Mouse (Mus musculus) spleen, adult 2 months (tissue): ENCODE measurements at regions not wholly inside any gene's neighbourhood (a gene's known extent, or its start where the extent isn't known, plus 50 kb on each side); places are given as distances from the start of the nearest gene placed in this dataset.

ENCODE experiments used
- CTCF ChIP-seq: fragments of 200-500 bp; IDR thresholded peaks from 2 replicates; pipeline ENCODE4 v1.5.1; 2011; ENCODE audit warnings: mild to moderate bottlenecking, inconsistent platforms; ENCODE audit not compliant: insufficient read depth, insufficient read length, insufficient replicate concordance; ENCODE audit errors: extremely low read depth
- POLR2A ChIP-seq: fragments of 200-500 bp; IDR thresholded peaks from 2 replicates; pipeline ENCODE4 v1.6.1; 2011; ENCODE audit warnings: low read depth, low read length, inconsistent platforms

GRCm38 (mm10) chr2:48636108-48636507 lies 177.8 kb upstream of the Acvr2a start:
- TF ChIP-seq CTCF (no peak), POLR2A (no peak)
